Mouse (Mus musculus) ES-E14 (cell line): ENCODE measurements around the gene Nod2. TPM values are rescaled to one million over a fixed set of nuclear protein-coding genes. Genes with fewer than 3 reads are reported as not detected.

Source experiments
- DNase-seq: peaks from one replicate; pipeline ENCODE4 v3.0.0-alpha.2; 2013; ENCODE audit warnings: low read depth, low spot score
- H3K27ac ChIP-seq: 2 replicates; pipeline ENCODE4 v1.5.1; 2012; ENCODE audit warnings: low read depth, mild to moderate bottlenecking, low read length, moderate library complexity, mixed read lengths; ENCODE audit not compliant: poor library complexity, insufficient read depth, severe bottlenecking
- H3K36me3 ChIP-seq: 2 replicates; pipeline ENCODE4 v1.6.1; 2012; ENCODE audit warnings: mild to moderate bottlenecking, low read length, moderate library complexity, mixed read lengths; ENCODE audit not compliant: control insufficient read depth, poor library complexity, insufficient read depth, severe bottlenecking
- H3K4me1 ChIP-seq, 2 experiments: fragments of 150-350 bp in 1 of 2; sonication (generic) in 1 of 2; 2 replicates each; pipeline ENCODE4 v1.6.1; 2012; ENCODE audit warnings: low read length in 2 of 2, mild to moderate bottlenecking in 1 of 2, mixed read lengths in 1 of 2; ENCODE audit not compliant: control insufficient read depth in 2 of 2, insufficient read depth in 2 of 2, poor library complexity in 1 of 2
- H3K4me3 ChIP-seq, 2 experiments: fragments of 150-350 bp in 1 of 2; sonication (generic) in 1 of 2; 2 replicates each; pipeline ENCODE4 v1.5.1; 2012; ENCODE audit warnings: low read length in 2 of 2, low read depth in 1 of 2, mild to moderate bottlenecking in 1 of 2, mixed read lengths in 1 of 2; ENCODE audit not compliant: insufficient read depth in 1 of 2, poor library complexity in 1 of 2, severe bottlenecking in 1 of 2
- H3K9ac ChIP-seq: 2 replicates; pipeline ENCODE4 v1.6.1; 2012; ENCODE audit warnings: low read depth, mild to moderate bottlenecking, low read length, mixed read lengths; ENCODE audit not compliant: poor library complexity, insufficient read depth, severe bottlenecking
- H3K9me3 ChIP-seq: fragments of 150-350 bp; sonication (generic); 2 replicates; pipeline ENCODE4 v1.6.1; 2012; ENCODE audit warnings: low read depth, mild to moderate bottlenecking, low read length; ENCODE audit not compliant: control insufficient read depth, insufficient read depth
- CHD2 ChIP-seq: IDR thresholded peaks from 2 replicates; pipeline ENCODE4 v1.6.1; 2014; ENCODE audit warnings: mild to moderate bottlenecking, low read depth, low read length, inconsistent platforms
- HCFC1 ChIP-seq: IDR thresholded peaks from 2 replicates; pipeline ENCODE4 v1.6.1; 2012; ENCODE audit warnings: low read length, inconsistent platforms, borderline replicate concordance; ENCODE audit not compliant: insufficient read depth
- MAFK ChIP-seq: IDR thresholded peaks from 2 replicates; pipeline ENCODE4 v1.6.1; 2014; ENCODE audit warnings: mild to moderate bottlenecking, low read depth, low read length, inconsistent platforms; ENCODE audit not compliant: insufficient read depth
- ZC3H11A ChIP-seq: IDR thresholded peaks from 2 replicates; pipeline ENCODE4 v1.6.1; 2012; ENCODE audit warnings: low read depth, mild to moderate bottlenecking, inconsistent platforms, low read length, borderline replicate concordance
- ZNF384 ChIP-seq: IDR thresholded peaks from 2 replicates; pipeline ENCODE4 v1.6.1; 2012; ENCODE audit warnings: low read depth, low read length, inconsistent platforms
- in situ Hi-C, 2 experiments: fragments of 600-800 bp; cut with MboI; formaldehyde crosslinking; loops; one replicate each; pipeline ENCODE4 v1.15.1; 2025; ENCODE audit warnings: low sequenced_read_pairs in 2 of 2, inconsistent platforms in 1 of 2; ENCODE audit not compliant: unreplicated experiment in 2 of 2
- total RNA-seq: library from RNA; depleted of rRNA; stranded (reverse); fragments of 300-350 nt; gene quantifications from 2 replicates; pipeline ENCODE4 v1.2.3, GENCODE M21; 2012

The Nod2 gene
- total RNA-seq, 1 experiment, result 0.40 TPM

GRCm38 (mm10) chr8:88691342-88691948 lies 44.3 kb downstream of the Nod2 start:
- no peak for DNase-seq
- no peak overlapping the region for H3K27ac ChIP-seq
- no peaks in the 10 kb centered on the region for H3K9me3 ChIP-seq

GRCm38 (mm10) chr8:88691961-88692360 lies 44.8 kb downstream of the Nod2 start:
- Histone ChIP-seq H3K9ac (no peak overlapping the region), H3K9me3 (no peaks in the 10 kb centered on the region), H3K4me1 (peaks cover 0 to 2% of the 10 kb centered on the region in 2 experiments; a peak in 1 of 4 replicates), H3K36me3 (no peaks in the 10 kb centered on the region), H3K4me3 (no peak overlapping the region), H3K27ac (no peak overlapping the region)
- no peak for TF ChIP-seq ZC3H11A
- in situ Hi-C loops, result no loop called here
- DNase-seq, result no peak

More at GRCm38 (mm10) chr8:88691342-88691948, 44.3 kb downstream of the Nod2 start:
- no peak overlapping the region for H3K9ac ChIP-seq
- peaks cover 0 to 2% of the 10 kb centered on the region in 2 experiments; a peak in 1 of 4 replicates for H3K4me1 ChIP-seq
- TF ChIP-seq HCFC1 (no peak), ZC3H11A (no peak), ZNF384 (no peak), CHD2 (no peak), MAFK (no peak)
- in situ Hi-C loops, result no loop called here
- no peaks in the 10 kb centered on the region for H3K36me3 ChIP-seq
- H3K4me3 ChIP-seq, result no peak overlapping the region

- peaks cover 0 to 2% of the 10 kb centered on the region in 2 experiments; a peak in 1 of 4 replicates for H3K4me1 ChIP-seq
- in situ Hi-C loops, result no loop called here
- no peak overlapping the region for H3K4me3 ChIP-seq
- TF ChIP-seq ZNF384, result no peak
- no peaks in the 10 kb centered on the region for H3K36me3 ChIP-seq
- no peak overlapping the region for H3K9ac ChIP-seq
- DNase-seq, result no peak
- no peak overlapping the region for H3K27ac ChIP-seq
- H3K9me3 ChIP-seq, result no peaks in the 10 kb centered on the region
These were observed 45.8 kb downstream of the Nod2 start for GRCm38 (mm10) chr8:88692866-88693265.

- H3K4me3 ChIP-seq, result no peak overlapping the region
- no peak overlapping the region for H3K9ac ChIP-seq
- TF ChIP-seq ZC3H11A (no peak), MAFK (no peak), HCFC1 (no peak)
- H3K27ac ChIP-seq, result no peak overlapping the region
- in situ Hi-C loops, result no loop called here
- H3K36me3 ChIP-seq, result no peaks in the 10 kb centered on the region
- DNase-seq, result no peak
- no peaks in the 10 kb centered on the region for H3K9me3 ChIP-seq
- H3K4me1 ChIP-seq, result peaks cover 0 to 2% of the 10 kb centered on the region in 2 experiments; a peak in 1 of 4 replicates
These were observed 46.3 kb downstream of the Nod2 start for GRCm38 (mm10) chr8:88693376-88693775.

GRCm38 (mm10) chr8:88694291-88694690 lies 47.2 kb downstream of the Nod2 start:
- peaks cover 0 to 2% of the 10 kb centered on the region in 2 experiments; a peak in 1 of 4 replicates for H3K4me1 ChIP-seq
- in situ Hi-C loops, result no loop called here
- no peak overlapping the region for H3K27ac ChIP-seq
- H3K9ac ChIP-seq, result no peak overlapping the region
- H3K9me3 ChIP-seq, result no peaks in the 10 kb centered on the region
- H3K36me3 ChIP-seq, result no peaks in the 10 kb centered on the region
- H3K4me3 ChIP-seq, result no peak overlapping the region
- no peak for DNase-seq
- no peak for TF ChIP-seq ZC3H11A
- TF ChIP-seq CHD2, result no peak
- no peak for TF ChIP-seq HCFC1
- TF ChIP-seq MAFK, result no peak
- no peak for TF ChIP-seq ZNF384
